Mouse (Mus musculus): ENCODE results near the gene Adamts18.

GRCm38 (mm10) chr8:113837570-113837915 lies 11.0 kb downstream of the Adamts18 start:
- TF ChIP-seq CTCF (IDR thresholded peaks at IDR 0.05; ENCODE audit: low read depth): no peak
- TF ChIP-seq EP300 (IDR thresholded peaks at IDR 0.05; ENCODE audit: low read depth): no peak

Measured in heart, postnatal 0 days (tissue).